Mouse (Mus musculus) stomach, embryonic 14.5 days (tissue): ENCODE measurements around the gene Cox19. TPM values are rescaled to one million over a fixed set of nuclear protein-coding genes. Genes with fewer than 3 reads are reported as not detected.

Experiments used
- ATAC-seq: fragments of 200-750 bp; cut with Nextera tagmentation; 2 replicates; pipeline ENCODE4 v1.8.0; 2017; ENCODE audit warnings: low read depth, moderate TSS enrichment; ENCODE audit not compliant: insufficient number of reproducible peaks, insufficient read depth, low FRiP score
- H3K27ac ChIP-seq: fragments of 300-500 bp; sonication (generic); 2 replicates; pipeline ENCODE4 v1.5.1; 2014; ENCODE audit warnings: mild to moderate bottlenecking, low read length, moderate library complexity, mixed read lengths
- H3K27me3 ChIP-seq: fragments of 300-500 bp; sonication (generic); 2 replicates; pipeline ENCODE4 v1.6.1; 2014; ENCODE audit warnings: low read length, control low read depth, mixed read lengths; ENCODE audit not compliant: control insufficient read depth, insufficient read depth
- H3K36me3 ChIP-seq: fragments of 300-500 bp; sonication (generic); 2 replicates; pipeline ENCODE4 v1.6.1; 2014; ENCODE audit warnings: mild to moderate bottlenecking, control low read depth, low read length, moderate library complexity, mixed read lengths; ENCODE audit not compliant: control insufficient read depth, insufficient read depth
- H3K4me1 ChIP-seq: fragments of 300-500 bp; sonication (generic); 2 replicates; pipeline ENCODE4 v1.6.1; 2014; ENCODE audit warnings: low read length, control low read depth, mixed read lengths; ENCODE audit not compliant: control insufficient read depth, insufficient read depth
- H3K4me2 ChIP-seq: fragments of 300-500 bp; sonication (generic); replicated peaks from 2 replicates; pipeline ENCODE4 v1.6.1; 2014; ENCODE audit warnings: low read depth, low read length, control low read depth
- H3K4me3 ChIP-seq: fragments of 300-500 bp; sonication (generic); 2 replicates; pipeline ENCODE4 v1.5.1; 2014; ENCODE audit warnings: low read depth, low read length, control low read depth
- H3K9ac ChIP-seq: fragments of 300-500 bp; sonication (generic); replicated peaks from 2 replicates; pipeline ENCODE4 v1.6.1; 2014; ENCODE audit warnings: low read depth, mild to moderate bottlenecking, control low read depth, low read length, moderate library complexity, mixed read lengths
- H3K9me3 ChIP-seq: fragments of 300-500 bp; sonication (generic); 2 replicates; pipeline ENCODE4 v1.6.1; 2016; ENCODE audit warnings: low read depth, low read length, control low read depth; ENCODE audit not compliant: control insufficient read depth
- WGBS: fragments of 180-500 bp; shearing (Covaris S2); extraction: QIAGEN DNeasy Blood & Tissue Kit; methylation state at CpG from one replicate; pipeline ENCODE4 v1.1.7; 2014; 5-methylcytosine and 5-hydroxymethylcytosine counted together
- polyA plus RNA-seq: library from polyadenylated mRNA; unstranded; fragments of >200 nt; fragmentation: Nextera tagmentation; extraction: Ambion mirVana; gene quantifications from 2 replicates; pipeline ENCODE4 v1.2.1, GENCODE M21; 2014

The Cox19 gene
- polyA plus RNA-seq, 1 experiment from 2014 or later = 120 TPM

DNA sequence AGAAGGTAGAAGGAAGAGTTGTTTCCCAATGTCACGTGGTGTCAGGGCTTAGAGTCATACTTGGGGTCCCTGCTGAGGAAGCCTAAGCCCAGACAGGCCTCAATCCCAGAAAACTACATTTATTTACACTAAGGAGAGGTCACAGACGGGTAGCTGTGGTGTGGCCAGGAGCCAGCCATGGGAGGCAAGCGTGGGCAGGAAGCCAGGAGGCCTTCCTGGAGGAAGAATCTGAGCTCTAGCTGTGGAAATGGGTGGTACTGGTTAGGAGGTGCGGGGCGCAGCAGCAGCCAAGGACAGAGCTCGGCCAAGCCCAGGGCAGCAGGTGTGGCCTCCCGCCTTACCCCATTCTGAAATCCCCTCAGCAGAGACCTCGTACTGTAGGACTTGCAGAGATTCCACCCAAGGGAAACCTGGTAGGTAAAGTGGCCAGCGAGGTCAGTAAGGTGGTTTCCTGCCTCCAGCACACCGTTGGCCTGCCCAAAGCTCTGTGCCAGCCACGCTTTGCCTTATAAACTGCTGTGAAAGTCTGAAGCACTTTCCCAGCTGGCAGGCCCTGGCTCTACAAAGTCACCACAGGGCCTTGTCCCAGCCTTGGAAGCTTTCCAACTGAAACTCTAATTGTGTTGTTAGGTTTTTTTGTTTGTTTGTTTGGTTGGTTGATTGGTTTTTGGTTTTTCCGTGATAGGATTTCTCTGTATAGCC, 36.1 kb downstream of the Cox19 start:
- no peak overlapping the region for H3K9ac ChIP-seq
- WGBS = 85% methylated on average over 12 of the region's 12 CpGs
- no peak for ATAC-seq
- no peak overlapping the region for H3K27ac ChIP-seq
- no peaks in the 10 kb centered on the region for H3K4me1 ChIP-seq
- H3K9me3 ChIP-seq = no peaks in the 10 kb centered on the region
- H3K4me2 ChIP-seq = no peak overlapping the region
- no peaks in the 10 kb centered on the region for H3K27me3 ChIP-seq
- no peak overlapping the region for H3K4me3 ChIP-seq
- H3K36me3 ChIP-seq = no peaks in the 10 kb centered on the region

GRCm38 (mm10) chr5:139313536-139313935, 37.7 kb downstream of the Cox19 start:
- Histone ChIP-seq H3K27ac (no peak overlapping the region), H3K4me1 (no peaks in the 10 kb centered on the region), H3K36me3 (no peaks in the 10 kb centered on the region), H3K27me3 (no peaks in the 10 kb centered on the region), H3K9me3 (no peaks in the 10 kb centered on the region), H3K4me2 (no peak overlapping the region), H3K9ac (no peak overlapping the region), H3K4me3 (no peak overlapping the region)
- ATAC-seq = no peak
- 76% methylated on average over 9 of the region's 9 CpGs for WGBS

DNA sequence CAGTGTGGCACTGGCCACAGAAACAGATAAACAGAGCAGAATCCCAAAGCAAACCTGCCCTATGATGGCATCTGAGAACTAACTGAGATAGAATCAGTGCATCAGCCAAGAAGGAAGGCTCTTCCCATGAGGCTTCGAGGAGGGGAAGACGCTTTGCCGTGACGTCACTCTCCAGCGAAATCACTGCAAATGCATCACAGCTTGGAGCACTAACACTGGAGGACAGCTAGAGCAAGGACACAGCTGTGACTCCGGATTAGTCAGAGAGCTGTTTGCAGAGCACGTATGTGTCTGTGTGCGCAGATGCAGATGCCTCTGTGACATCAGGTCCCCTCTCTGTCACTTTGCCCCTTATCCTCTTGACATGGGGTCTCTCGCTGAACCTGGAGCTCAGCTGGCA, 39.4 kb downstream of the Cox19 start:
- WGBS = 87% methylated on average over 9 of the region's 9 CpGs
- H3K36me3 ChIP-seq = no peaks in the 10 kb centered on the region
- no peak overlapping the region for H3K9ac ChIP-seq
- no peaks in the 10 kb centered on the region for H3K9me3 ChIP-seq
- H3K27me3 ChIP-seq = no peaks in the 10 kb centered on the region
- no peaks in the 10 kb centered on the region for H3K4me1 ChIP-seq
- H3K4me3 ChIP-seq = no peak overlapping the region
- no peak for ATAC-seq
- H3K4me2 ChIP-seq = no peak overlapping the region
- no peak overlapping the region for H3K27ac ChIP-seq

- Histone ChIP-seq H3K36me3 (no peaks in the 10 kb centered on the region), H3K27me3 (no peaks in the 10 kb centered on the region), H3K9me3 (no peaks in the 10 kb centered on the region), H3K4me2 (no peak overlapping the region), H3K4me1 (no peaks in the 10 kb centered on the region), H3K9ac (no peak overlapping the region), H3K27ac (no peak overlapping the region), H3K4me3 (no peak overlapping the region)
- no peak for ATAC-seq
- WGBS = 90% methylated on average over 4 of the region's 4 CpGs
These were observed 40.7 kb downstream of the Cox19 start for GRCm38 (mm10) chr5:139310477-139310876.

GRCm38 (mm10) chr5:139309946-139310345, 41.3 kb downstream of the Cox19 start:
- no peaks in the 10 kb centered on the region for H3K4me1 ChIP-seq
- no peak overlapping the region for H3K4me2 ChIP-seq
- H3K4me3 ChIP-seq = no peak overlapping the region
- H3K27me3 ChIP-seq = no peaks in the 10 kb centered on the region
- no peaks in the 10 kb centered on the region for H3K9me3 ChIP-seq
- H3K36me3 ChIP-seq = no peaks in the 10 kb centered on the region
- H3K9ac ChIP-seq = no peak overlapping the region
- no peak overlapping the region for H3K27ac ChIP-seq
- ATAC-seq = no peak
- WGBS = 60% methylated on average over 3 of the region's 3 CpGs

DNA sequence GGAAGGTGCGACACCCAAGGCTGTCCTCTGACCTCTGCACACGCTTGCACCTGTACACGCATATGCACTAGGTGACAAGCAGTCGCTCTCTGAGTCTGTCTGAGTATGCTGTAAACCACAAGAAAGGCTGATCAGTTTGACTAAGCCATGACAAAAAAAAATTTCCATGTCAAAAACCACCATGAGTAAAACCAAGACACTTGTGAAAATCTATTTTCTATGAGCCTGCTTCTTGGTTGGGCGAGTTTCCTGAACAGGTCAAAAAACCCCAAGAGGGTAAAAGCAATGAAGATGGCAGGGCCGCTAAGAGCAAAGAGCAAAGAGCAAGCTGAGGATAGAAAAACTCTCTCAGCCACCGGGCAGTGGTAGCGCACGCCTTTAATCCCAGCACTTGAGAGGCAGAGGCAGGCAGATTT, 47.6 kb downstream of the Cox19 start:
- H3K9me3 ChIP-seq = no peaks in the 10 kb centered on the region

GRCm38 (mm10) chr5:139302101-139302500, 49.1 kb downstream of the Cox19 start:
- Histone ChIP-seq H3K9me3 (no peaks in the 10 kb centered on the region), H3K36me3 (no peaks in the 10 kb centered on the region), H3K9ac (no peak overlapping the region), H3K4me2 (no peak overlapping the region), H3K27ac (no peak overlapping the region), H3K27me3 (no peaks in the 10 kb centered on the region), H3K4me1 (no peaks in the 10 kb centered on the region), H3K4me3 (no peak overlapping the region)
- WGBS = 76% methylated on average over 6 of the region's 6 CpGs
- no peak for ATAC-seq

More for the DNA sequence above, 47.6 kb downstream of the Cox19 start:
- ATAC-seq = no peak
- H3K36me3 ChIP-seq = no peaks in the 10 kb centered on the region
- H3K9ac ChIP-seq = no peak overlapping the region
- no peaks in the 10 kb centered on the region for H3K4me1 ChIP-seq
- no peaks in the 10 kb centered on the region for H3K27me3 ChIP-seq
- no peak overlapping the region for H3K4me2 ChIP-seq
- H3K27ac ChIP-seq = no peak overlapping the region
- H3K4me3 ChIP-seq = no peak overlapping the region
- WGBS = 85% methylated on average over 9 of the region's 9 CpGs

DNA sequence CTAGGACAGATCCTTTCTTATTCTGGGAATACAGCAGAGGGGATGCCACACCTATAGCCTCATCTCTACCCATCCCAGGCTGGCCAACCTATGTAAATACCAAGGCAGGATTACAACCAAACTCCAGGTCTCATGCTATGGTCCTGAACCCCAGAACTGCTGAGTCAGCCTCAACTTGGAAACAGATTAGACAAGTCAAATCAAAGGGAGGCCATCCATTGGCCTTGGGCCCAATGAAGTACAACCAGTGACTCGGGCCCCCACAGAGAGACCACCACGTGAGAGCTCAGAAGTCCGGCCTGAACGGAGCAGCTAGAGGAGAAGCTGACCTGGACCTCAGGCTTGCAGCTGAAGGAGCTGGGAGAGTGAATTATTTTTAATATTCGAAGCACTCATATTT, 53.5 kb downstream of the Cox19 start:
- Histone ChIP-seq H3K4me3 (no peak overlapping the region), H3K36me3 (no peaks in the 10 kb centered on the region), H3K9me3 (no peaks in the 10 kb centered on the region), H3K27ac (no peak overlapping the region), H3K9ac (no peak overlapping the region), H3K4me2 (no peak overlapping the region), H3K27me3 (no peaks in the 10 kb centered on the region), H3K4me1 (no peaks in the 10 kb centered on the region)
- 83% methylated on average over 5 of the region's 5 CpGs for WGBS
- no peak for ATAC-seq

- no peaks in the 10 kb centered on the region for H3K27me3 ChIP-seq
- no peaks in the 10 kb centered on the region for H3K9me3 ChIP-seq
- no peak overlapping the region for H3K4me3 ChIP-seq
- H3K36me3 ChIP-seq = no peaks in the 10 kb centered on the region
- H3K4me1 ChIP-seq = no peaks in the 10 kb centered on the region
- H3K9ac ChIP-seq = no peak overlapping the region
- H3K4me2 ChIP-seq = no peak overlapping the region
- 87% methylated on average over 10 of the region's 10 CpGs for WGBS
- ATAC-seq = no peak
- H3K27ac ChIP-seq = no peak overlapping the region
These were observed 54.1 kb downstream of the Cox19 start for GRCm38 (mm10) chr5:139297092-139297491.
